Mouse (Mus musculus): ENCODE data around the gene Kcns3. TPM values are rescaled to one million over a fixed set of nuclear protein-coding genes. Genes with fewer than 3 reads are reported as not detected.

Gene Kcns3
- polyA plus RNA-seq, 1 experiment = 0.86 TPM

GRCm38 (mm10) chr12:11177408-11178394 lies 26.8 kb upstream of the Kcns3 start:
- WGBS = 22% methylated on average over 5 of the region's 5 CpGs
- H3K36me3 ChIP-seq (ENCODE audit: control insufficient read depth, insufficient read depth, low read length) = no peaks in the 10 kb centered on the region
- peaks cover 1% of the 10 kb centered on the region; the same call in 1 of the 2 replicates for H3K4me1 ChIP-seq (ENCODE audit: control insufficient read depth, insufficient read depth, insufficient read length, low read length)
- TF ChIP-seq POLR2A (IDR thresholded peaks at IDR 0.05; ENCODE audit: low read depth, low read length) (no peak), CTCF (IDR thresholded peaks at IDR 0.05; ENCODE audit: extremely low read depth, insufficient read length, insufficient replicate concordance, low read depth, low read length) (no peak)
- H3K27me3 ChIP-seq (ENCODE audit: control insufficient read depth, insufficient read depth, low read length) = no peaks in the 10 kb centered on the region; the same call in 1 of the 2 replicates
- H3K4me3 ChIP-seq (ENCODE audit: low read depth, low read length) = no peak overlapping the region
- no peak overlapping the region for H3K27ac ChIP-seq (ENCODE audit: insufficient read depth, low read depth, low read length)

DNA sequence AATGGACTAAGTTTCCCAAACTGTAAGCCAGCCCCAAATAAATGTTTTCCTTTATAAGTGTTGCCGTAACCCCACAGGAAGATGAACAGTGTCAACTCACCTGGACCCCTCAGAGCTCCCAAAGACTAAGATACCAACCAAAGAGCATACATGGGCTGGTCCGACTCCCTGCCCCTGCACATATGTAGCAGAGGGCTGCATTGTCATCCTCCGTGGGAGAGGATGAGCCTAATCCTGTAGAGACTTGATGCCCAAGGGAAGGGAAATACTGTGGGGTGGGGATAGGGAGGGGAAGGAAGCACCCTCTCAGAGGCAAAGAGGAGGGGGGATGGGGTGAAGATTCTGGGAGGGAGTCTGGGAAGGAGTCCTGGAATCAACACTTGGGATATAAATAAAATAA lies 7.8 kb upstream of the Kcns3 start:
- no peak overlapping the region for H3K4me3 ChIP-seq (ENCODE audit: low read depth, low read length)
- H3K27ac ChIP-seq (ENCODE audit: insufficient read depth, low read depth, low read length) = no peak overlapping the region
- no peaks in the 10 kb centered on the region for H3K4me1 ChIP-seq (ENCODE audit: control insufficient read depth, insufficient read depth, insufficient read length, low read length)
- no peaks in the 10 kb centered on the region for H3K27me3 ChIP-seq (ENCODE audit: control insufficient read depth, insufficient read depth, low read length)
- no peaks in the 10 kb centered on the region for H3K36me3 ChIP-seq (ENCODE audit: control insufficient read depth, insufficient read depth, low read length)
- 96% methylated on average over 3 of the region's 3 CpGs for WGBS
- no peak for TF ChIP-seq POLR2A (IDR thresholded peaks at IDR 0.05; ENCODE audit: low read depth, low read length)
- TF ChIP-seq CTCF (IDR thresholded peaks at IDR 0.05; ENCODE audit: extremely low read depth, insufficient read length, insufficient replicate concordance, low read depth, low read length) = no peak

DNA sequence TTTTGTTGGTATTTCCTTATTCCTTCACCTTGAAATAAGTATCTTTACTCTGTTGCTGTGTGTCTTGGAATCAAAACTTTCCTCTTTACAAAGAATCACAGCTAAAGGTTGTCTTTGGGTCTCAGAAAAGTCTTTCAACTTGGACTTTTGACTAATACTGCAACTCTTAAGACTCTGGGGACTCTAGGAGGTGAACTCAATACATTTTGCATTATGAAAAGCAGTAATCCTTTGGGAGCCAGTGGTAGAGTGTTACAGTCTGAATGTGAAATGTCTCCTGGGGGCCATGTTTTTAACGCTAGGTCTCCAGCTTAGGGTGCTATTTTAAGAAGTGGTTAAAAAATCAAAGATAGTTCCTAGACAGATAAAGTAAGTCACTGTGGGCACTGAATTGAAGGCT lies 4.3 kb upstream of the Kcns3 start:
- Histone ChIP-seq H3K36me3 (ENCODE audit: control insufficient read depth, insufficient read depth, low read length) (no peaks in the 10 kb centered on the region), H3K27me3 (ENCODE audit: control insufficient read depth, insufficient read depth, low read length) (0 out of 2 replicates have a peak, but pooled peaks cover under 1% of the 10 kb centered on the region), H3K27ac (ENCODE audit: insufficient read depth, low read depth, low read length) (no peak overlapping the region), H3K4me3 (ENCODE audit: low read depth, low read length) (no peak overlapping the region), H3K4me1 (ENCODE audit: control insufficient read depth, insufficient read depth, insufficient read length, low read length) (peaks cover 3% of the 10 kb centered on the region; the same call in 1 of the 2 replicates)
- WGBS = 96% methylated on average over 1 of the region's 1 CpGs
- TF ChIP-seq CTCF (IDR thresholded peaks at IDR 0.05; ENCODE audit: extremely low read depth, insufficient read length, insufficient replicate concordance, low read depth, low read length) (no peak), POLR2A (IDR thresholded peaks at IDR 0.05; ENCODE audit: low read depth, low read length) (no peak)

GRCm38 (mm10) chr12:11153587-11153986 lies 2.7 kb upstream of the Kcns3 start:
- H3K4me3 ChIP-seq (ENCODE audit: low read depth, low read length) = no peak overlapping the region
- peaks cover 13% of the 10 kb centered on the region for H3K27me3 ChIP-seq (ENCODE audit: control insufficient read depth, insufficient read depth, low read length)
- H3K27ac ChIP-seq (ENCODE audit: insufficient read depth, low read depth, low read length) = no peak overlapping the region
- H3K36me3 ChIP-seq (ENCODE audit: control insufficient read depth, insufficient read depth, low read length) = no peaks in the 10 kb centered on the region
- TF ChIP-seq CTCF (IDR thresholded peaks at IDR 0.05; ENCODE audit: extremely low read depth, insufficient read length, insufficient replicate concordance, low read depth, low read length) (no peak), POLR2A (IDR thresholded peaks at IDR 0.05; ENCODE audit: low read depth, low read length) (no peak)
- H3K4me1 ChIP-seq (ENCODE audit: control insufficient read depth, insufficient read depth, insufficient read length, low read length) = peaks cover 3% of the 10 kb centered on the region; the same call in 1 of the 2 replicates

- WGBS = 2% methylated on average over 66 of the region's 66 CpGs
- no peak overlapping the region for H3K27ac ChIP-seq (ENCODE audit: insufficient read depth, low read depth, low read length)
- no peaks in the 10 kb centered on the region for H3K36me3 ChIP-seq (ENCODE audit: control insufficient read depth, insufficient read depth, low read length)
Measured at GRCm38 (mm10) chr12:11150192-11150935, 492 bp downstream of the Kcns3 start.

DNA sequence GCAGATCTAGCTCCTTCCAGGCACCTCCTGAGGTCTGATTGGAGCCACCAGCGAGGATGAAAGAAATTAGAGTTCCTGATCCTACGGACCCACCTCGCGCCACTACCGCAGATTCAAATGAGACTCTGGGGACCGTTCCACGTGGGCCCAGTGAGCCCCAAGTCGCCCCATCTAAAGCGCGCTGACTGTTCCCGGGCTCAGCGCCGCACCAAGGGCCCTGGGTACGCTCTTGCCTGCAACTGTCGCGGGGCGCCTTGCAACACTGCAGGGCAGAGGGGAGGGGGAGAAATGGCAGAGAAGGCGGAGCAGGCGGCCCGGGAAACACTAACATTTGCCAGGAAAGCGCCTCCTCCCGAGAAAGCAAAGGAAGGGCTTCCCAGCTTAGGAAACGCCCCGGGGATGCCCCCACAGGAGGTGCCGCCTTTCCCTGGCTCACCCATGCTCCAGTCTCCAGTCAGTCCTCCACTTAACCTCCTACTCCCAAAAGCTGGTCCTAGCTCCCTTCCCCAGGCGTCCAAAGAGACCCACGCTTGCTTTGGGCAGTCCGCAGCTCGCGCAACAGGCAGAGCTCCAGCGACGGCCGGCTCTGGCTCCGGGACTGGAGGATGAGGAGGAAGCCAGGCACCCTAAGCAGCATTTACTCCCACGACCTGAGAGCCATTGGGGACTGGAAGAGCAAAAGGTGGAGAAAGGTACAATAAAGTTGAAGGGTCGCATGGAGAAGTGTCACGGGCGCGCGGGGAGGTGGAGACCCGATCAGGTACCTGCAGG lies 1.2 kb downstream of the Kcns3 start:
- Histone ChIP-seq H3K4me3 (ENCODE audit: low read depth, low read length) (peak overlapping the region; percentile 64), H3K4me1 (ENCODE audit: control insufficient read depth, insufficient read depth, insufficient read length, low read length) (peaks cover 3% of the 10 kb centered on the region; the same call in 1 of the 2 replicates), H3K36me3 (ENCODE audit: control insufficient read depth, insufficient read depth, low read length) (no peaks in the 10 kb centered on the region), H3K27ac (ENCODE audit: insufficient read depth, low read depth, low read length) (no peak overlapping the region), H3K27me3 (ENCODE audit: control insufficient read depth, insufficient read depth, low read length) (peaks cover 17% of the 10 kb centered on the region)
- TF ChIP-seq POLR2A (IDR thresholded peaks at IDR 0.05; ENCODE audit: low read depth, low read length) (no peak), CTCF (IDR thresholded peaks at IDR 0.05; ENCODE audit: extremely low read depth, insufficient read length, insufficient replicate concordance, low read depth, low read length) (no peak)
- WGBS = 1% methylated on average over 41 of the region's 41 CpGs

More at GRCm38 (mm10) chr12:11150192-11150935, 492 bp downstream of the Kcns3 start:
- peak overlapping the region; percentile 64 for H3K4me3 ChIP-seq (ENCODE audit: low read depth, low read length)
- TF ChIP-seq POLR2A (IDR thresholded peaks at IDR 0.05; ENCODE audit: low read depth, low read length) = no peak
- no peak for TF ChIP-seq CTCF (IDR thresholded peaks at IDR 0.05; ENCODE audit: extremely low read depth, insufficient read length, insufficient replicate concordance, low read depth, low read length)
- peaks cover 3% of the 10 kb centered on the region; the same call in 1 of the 2 replicates for H3K4me1 ChIP-seq (ENCODE audit: control insufficient read depth, insufficient read depth, insufficient read length, low read length)
- H3K27me3 ChIP-seq (ENCODE audit: control insufficient read depth, insufficient read depth, low read length) = peaks cover 17% of the 10 kb centered on the region

All from small intestine, adult 2 months (tissue).